Mouse (Mus musculus): ENCODE results near the gene Mctp1.
"Not testable (repeated sequence)": the region's sequence is repeated elsewhere in the genome, so short reads cannot be mapped to it uniquely, and the experiment has no call there.

Mctp1 gene

DNA sequence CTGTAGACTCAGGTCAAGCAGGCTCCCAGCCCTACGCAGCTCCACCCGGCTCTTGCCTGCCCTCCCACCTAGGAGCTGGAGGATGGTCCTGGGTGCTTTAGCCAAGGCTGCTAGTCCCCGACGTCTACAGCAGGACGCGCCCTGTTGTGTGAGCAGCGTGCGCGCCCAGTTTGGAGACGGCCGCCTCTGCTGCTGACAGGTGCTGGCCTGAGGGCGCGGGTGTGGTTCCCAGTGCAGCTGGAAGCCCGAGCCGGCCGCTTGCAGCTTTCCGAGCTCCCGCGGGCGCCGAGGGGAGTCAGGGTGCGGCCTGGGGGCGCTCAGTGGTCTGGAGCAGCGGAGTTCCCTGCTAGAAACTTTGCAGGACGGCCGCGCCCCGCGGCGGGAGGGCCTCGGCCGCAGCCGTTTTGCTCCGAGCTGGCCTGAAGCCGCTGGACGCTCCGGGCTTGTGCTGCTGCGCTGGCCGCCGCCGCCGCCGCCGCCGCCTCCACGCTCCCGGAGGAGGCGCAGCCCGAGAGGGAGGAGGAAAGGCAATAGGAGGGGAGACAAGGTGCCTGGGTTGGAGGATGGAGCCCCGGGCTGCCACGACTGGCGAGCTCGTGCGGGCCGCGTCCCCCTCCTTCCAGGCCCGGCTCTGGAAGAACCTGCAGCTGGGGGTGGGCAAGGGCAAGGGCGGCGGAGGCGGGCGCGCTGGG is at the start of gene Mctp1:
Mctp1 (plus strand) TSS at position 564 of the 692 bp plus-strand sequence.
- DNase-seq (ENCODE audit: low read depth in 2 of 2, low spot score in 2 of 2): no peak

DNA sequence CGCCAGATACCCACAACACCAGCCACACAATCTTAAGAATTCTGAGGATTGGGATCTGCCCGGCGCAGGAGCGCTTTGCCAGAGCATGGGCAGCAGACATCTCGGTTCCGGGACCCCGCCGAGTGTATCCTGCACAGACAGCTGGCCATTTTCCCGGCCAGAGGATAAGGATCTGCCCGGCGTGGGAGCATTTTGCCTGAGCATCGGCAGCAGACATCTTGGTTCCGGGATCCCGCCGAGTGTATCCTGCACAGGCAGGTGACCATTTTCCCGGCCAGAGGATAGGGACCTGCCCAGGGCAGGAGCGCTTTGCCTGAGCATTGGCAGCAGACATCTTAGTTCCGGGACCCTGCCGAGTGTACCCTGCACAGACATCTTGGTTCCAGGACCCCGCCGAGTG is 38.4 kb upstream of the Mctp1 start:
- DNase-seq (ENCODE audit: low read depth in 2 of 2, low spot score in 2 of 2): not testable (repeated sequence)

DNA sequence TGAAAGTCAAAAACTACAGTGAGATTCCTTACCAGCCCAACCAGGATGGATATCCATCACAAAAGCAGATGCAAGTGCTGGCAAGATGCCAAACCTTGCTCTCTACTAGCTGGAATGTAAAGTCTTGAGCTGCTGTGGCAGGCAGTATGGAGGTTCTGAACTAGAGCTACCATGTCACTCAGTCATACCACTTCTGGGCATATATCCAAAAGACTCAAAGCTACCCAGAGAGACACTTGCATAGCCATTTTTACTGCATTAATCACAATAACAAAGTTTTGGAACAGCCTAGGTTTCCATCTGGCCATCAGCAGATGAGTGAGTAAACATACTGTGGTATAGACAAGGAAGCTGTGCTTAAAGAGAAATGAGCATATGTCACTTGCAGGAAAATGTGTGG is 25.6 kb upstream of the Mctp1 start:
- DNase-seq (ENCODE audit: low read depth in 2 of 2, low spot score in 2 of 2): no peak

DNA sequence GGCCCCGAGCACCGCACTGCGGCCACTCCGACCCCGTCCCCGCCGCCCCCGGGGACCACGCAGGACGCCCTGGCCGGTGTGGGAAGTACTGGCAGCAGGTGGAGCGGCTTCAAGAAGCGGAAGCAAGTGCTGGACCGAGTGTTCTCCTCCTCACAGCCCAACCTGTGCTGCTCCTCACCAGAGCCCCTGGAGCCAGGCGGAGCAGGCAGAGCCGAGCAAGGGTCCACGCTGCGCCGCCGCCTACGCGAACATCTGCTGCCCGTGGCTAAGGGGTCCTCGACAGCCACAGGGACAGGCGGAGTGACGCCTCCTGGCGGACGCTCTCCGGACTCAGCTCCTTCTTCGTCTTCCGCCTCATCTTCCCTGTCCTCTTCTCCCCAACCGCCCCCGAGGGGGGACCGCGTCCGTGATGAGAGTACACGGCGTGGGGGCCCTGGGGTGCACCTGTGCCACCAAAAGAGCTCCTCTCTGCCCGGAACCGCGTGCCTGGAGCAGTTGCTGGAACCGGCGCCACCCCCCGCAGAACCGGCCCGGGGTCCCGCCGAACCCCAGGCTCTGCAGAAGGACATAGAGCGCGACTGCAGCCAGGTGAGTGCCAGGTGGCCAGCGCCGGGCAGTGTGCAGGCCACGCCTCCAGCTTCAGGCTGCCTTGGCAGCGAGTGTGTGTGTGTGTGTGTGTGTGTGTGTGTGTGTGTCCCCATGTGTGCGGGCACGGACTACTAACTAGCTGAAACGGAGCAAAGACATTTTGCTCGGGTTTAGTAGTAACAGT is 515 bp downstream of the Mctp1 start:
- no peak for DNase-seq (ENCODE audit: low read depth in 2 of 2, low spot score in 2 of 2)

DNA sequence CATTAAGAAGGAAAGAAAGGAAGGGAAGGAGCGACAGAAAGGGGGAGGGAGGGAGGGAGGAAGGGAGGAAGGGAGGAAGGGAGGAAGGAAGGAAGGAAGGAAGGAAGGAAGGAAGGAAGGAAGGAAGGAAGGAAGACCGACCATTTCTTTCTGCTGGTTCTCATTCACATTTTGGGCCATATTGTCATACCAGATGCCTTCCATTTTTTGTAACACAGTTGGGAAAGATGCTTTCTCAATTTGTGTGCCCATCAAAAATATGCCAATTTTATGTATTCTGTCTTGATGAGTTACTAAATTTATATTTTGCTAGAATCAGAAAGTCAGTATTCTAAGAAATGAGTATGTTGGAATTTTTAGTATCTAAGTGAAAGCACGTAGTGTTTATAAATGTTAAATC is 4.3 kb downstream of the Mctp1 start:
- DNase-seq (ENCODE audit: low read depth in 2 of 2, low spot score in 2 of 2): no peak

DNA sequence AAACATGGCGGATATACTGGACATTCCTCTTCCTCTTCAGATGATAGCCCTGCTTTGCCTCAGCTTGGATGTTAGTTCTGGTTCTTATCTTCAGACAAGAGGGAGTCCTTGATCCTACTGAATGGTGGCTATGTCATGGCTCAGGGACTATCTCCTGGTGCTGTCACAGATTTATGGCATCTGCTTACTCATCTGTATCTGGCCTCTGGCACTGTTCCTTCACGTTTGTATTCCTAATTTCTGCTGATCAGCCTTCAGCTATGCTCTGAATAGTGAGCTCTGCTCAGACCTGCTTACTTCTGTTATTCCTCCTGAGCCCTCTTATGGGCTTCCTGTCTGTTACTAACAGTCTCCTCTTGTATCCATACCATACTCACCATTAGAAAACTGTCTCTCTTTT is 7.6 kb downstream of the Mctp1 start:
- DNase-seq (ENCODE audit: low read depth in 2 of 2, low spot score in 2 of 2): no peak

DNA sequence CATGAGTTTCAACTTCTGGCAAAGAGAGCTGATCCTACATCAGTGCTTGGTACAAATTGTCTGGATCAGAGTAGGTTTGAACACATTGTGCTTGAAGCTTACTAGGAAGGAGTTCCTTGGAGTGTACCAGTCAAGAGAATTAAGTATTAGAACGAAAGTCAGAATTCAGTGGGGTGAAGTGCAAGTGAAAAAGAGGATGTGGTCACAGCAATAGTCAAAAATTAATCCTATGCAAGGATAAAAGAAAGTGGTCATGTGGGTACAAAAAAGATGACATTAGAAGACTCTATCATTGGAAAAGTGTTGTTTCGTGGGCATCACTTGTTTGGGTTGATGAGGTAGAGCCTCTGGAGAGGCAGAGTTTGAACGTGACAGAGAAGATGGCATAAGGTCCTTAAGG is 8.8 kb downstream of the Mctp1 start:
- no peak for DNase-seq (ENCODE audit: low read depth in 2 of 2, low spot score in 2 of 2)

DNA sequence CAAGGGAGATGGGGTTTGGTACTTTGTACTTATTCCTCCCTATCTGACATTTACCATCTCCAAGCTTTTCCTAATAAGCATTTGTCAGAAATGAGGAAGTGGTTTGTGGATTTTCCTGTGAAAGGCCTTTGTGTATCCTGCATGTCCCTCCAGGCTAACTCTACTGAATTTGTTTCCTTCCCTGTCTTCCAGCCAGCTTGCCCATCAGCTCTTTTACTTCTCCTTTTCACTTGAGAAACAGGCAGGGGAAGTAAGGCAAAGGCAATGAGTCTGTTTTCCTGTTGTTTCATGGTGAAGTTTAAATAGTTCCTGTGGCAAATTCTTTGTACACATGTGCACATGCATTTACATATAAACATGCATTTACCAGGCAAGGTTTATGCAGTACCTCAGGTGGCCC is 11.6 kb downstream of the Mctp1 start:
- DNase-seq (ENCODE audit: low read depth in 2 of 2, low spot score in 2 of 2): no peak

DNA sequence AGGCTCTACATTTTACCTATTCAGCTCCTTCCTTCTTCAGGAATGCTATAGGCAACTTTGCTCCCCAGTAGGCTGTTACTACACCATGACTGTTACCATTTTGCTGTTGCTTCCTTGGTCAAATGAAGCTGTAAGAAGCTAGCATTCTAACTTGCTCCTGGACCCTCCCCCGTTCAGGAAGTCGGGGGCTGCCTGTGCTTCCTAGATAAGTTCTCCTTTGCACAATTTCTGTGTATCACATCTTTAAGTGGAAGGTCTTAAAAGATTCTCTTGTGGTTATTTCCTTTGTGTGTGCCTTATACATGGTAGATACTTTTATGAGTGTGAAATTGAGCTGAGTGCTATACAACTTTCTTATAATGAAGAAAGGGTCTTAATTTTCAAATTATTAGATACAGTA is 25.0 kb downstream of the Mctp1 start:
- DNase-seq (ENCODE audit: low read depth in 2 of 2, low spot score in 2 of 2): no peak

DNA sequence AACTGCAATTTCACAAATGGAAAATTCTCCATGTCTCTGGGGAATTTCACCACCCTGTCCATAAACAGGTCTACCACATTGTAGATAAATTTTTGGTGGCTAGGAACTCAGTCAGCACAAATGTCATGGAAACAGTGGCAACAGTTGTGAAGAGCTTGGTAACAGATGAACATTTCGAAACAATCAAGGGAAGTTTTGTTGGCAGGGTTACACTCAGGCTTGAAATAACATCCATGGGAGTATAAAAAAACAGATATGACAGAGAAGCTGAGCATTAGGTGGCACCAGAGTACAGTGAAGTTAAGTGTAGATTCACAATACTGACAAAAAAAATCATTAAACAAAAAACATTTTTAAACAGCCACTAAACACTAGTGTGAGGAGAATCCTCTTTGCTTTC is 26.3 kb downstream of the Mctp1 start:
- no peak for DNase-seq (ENCODE audit: low read depth in 2 of 2, low spot score in 2 of 2)

DNA sequence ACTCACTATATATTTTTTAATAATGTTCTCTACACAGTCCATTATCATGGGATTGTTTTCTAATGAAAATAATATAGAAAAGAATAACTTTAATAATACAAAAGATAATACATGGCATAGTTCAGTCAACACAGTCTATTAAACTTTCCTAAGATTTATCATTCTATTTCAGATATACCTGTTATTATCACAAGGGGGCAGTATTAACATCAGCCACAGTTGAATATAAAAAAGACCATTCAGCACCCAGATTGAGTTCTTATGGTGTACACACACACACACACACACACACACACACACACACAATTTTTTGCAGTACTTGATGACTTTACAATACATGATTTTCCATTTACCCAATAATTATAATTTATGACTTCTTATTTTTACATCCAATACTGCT is 31.0 kb downstream of the Mctp1 start:
- DNase-seq (ENCODE audit: low read depth in 2 of 2, low spot score in 2 of 2): no peak

DNA sequence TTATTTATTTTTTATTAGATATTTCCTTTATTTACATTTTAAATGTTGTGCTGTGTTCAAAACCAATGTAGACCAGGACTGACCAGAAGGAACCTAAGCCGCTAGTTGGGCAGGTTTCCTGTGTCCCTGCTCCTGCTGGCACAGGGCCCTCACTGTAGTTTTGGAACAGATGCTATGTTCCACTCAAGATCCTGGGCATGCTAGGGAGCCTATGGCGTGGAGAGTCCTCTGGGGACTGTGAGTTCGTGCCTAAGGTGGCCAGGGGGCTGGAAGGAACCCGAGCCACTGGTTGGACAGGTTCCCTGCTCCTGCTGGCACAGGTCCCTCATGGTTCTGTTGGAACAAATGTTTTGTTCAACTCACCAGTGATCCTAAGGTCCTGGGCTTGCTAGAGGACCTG is 35.8 kb downstream of the Mctp1 start:
- no peak for DNase-seq (ENCODE audit: low read depth in 2 of 2, low spot score in 2 of 2)

DNA sequence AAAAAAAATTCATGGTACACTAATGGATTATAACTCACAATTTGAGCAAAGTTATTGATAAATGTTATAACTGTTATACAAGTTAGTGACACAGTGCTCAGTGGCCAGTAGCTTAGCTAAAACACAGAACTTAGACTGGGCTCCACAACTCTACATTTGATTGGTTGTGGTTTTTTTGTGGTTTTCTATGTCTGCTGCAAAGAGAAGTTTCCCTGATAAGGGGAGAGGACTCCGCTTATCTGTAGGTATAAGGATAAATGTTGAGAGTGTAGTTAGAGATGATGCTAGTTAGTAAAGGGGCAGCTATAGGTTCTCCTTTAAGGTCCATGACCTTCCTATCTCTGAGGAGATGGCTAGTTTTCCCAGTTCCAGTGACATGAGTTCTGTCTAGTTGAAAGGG is 36.7 kb downstream of the Mctp1 start:
- no peak for DNase-seq (ENCODE audit: low read depth in 2 of 2, low spot score in 2 of 2)

DNA sequence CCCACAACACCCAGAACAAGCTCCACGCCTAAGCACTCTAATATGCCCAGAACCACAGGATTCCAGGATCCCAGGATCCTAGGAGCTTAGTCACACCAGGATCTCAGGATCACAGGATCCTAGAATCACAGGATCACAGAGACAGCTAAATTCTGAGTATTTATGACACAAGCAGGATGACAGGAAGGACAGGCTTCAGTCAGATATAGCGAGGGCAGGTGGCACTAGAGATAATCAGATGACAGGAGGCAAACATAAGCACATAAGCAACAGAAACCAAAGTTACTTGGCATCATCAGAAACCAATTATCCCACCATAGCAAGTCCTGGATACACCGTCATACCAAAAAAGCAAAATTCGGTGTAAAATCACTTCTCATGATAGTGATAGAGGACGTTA is 37.8 kb downstream of the Mctp1 start:
- DNase-seq (ENCODE audit: low read depth in 2 of 2, low spot score in 2 of 2): no peak

DNA sequence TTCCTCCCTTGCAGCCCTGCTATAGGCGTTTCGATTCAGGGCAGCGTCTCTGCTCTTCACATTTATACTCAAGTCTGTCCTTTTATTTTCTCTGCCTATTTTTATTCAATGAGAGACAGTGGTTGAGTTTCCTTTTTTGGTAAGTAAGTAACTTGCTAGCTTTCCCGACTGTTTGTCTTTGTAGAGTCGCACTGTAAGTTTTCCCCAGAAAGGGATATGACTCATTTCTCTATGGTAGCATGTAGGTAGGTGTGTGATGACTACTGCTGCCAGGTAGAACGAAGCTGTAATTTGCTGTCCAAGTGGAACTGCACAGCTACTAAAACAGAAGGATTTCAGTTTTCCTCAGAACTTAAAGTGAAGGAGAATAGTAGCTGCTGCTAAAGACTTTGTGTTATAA is 45.1 kb downstream of the Mctp1 start:
- no peak for DNase-seq (ENCODE audit: low read depth in 2 of 2, low spot score in 2 of 2)

DNA sequence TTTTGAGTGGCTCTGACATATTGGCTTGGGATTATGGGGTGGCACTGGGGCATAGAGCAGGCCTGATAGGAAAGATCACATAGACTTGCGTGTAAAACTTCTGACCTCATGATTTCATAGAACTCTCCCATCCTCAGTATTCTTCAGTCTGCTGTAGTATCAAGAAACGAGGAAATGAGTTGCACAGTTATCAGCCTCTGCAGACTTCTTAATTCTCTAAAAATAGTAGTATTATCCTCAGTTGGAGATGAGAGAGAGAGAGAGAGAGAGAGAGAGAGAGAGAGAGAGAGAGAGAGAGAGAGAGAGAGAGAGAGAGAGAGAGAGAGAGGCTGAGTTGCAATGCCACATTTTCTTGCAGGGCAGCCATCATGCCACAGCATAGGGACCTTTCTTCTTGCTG is 45.6 kb downstream of the Mctp1 start:
- no peak for DNase-seq (ENCODE audit: low read depth in 2 of 2, low spot score in 2 of 2)

DNA sequence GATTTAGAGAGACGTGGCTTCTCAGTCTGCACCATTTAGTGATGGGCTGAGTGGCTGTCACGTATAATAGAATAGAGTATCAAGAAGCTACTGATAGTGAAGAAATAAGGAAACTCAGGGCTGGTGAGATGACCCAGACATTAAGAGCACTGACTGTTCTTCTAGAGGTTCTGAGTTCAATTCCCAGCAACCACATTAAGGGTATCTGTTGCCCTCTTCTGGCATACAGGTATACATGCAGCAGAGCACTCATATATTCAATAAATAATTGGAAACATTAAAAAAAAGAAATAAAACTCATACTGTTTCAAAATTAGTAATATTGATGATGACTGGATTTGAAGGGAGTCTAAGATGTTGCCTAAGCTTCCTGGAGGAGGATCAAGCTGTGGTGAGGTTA is 47.6 kb downstream of the Mctp1 start:
- no peak for DNase-seq (ENCODE audit: low read depth in 2 of 2, low spot score in 2 of 2)

DNA sequence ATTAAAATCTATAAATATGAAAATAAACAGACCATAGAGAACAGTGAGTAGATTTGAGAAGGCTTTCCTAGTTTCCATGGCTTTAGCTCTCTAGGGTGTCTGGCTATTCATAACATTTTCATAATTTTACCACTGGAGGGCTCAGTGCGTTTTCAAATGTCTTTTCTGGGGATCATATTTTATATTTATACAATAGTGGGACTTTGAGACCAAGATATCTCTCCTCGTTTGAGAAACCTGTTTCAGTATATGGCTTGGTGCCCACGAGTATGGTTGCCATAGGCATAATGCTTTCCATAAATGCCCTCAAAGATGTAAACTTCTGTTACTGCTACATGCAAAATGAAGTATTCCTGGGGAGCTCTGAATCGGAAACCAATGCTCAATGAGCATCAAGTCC is 49.1 kb downstream of the Mctp1 start:
- no peak for DNase-seq (ENCODE audit: low read depth in 2 of 2, low spot score in 2 of 2)

DNA sequence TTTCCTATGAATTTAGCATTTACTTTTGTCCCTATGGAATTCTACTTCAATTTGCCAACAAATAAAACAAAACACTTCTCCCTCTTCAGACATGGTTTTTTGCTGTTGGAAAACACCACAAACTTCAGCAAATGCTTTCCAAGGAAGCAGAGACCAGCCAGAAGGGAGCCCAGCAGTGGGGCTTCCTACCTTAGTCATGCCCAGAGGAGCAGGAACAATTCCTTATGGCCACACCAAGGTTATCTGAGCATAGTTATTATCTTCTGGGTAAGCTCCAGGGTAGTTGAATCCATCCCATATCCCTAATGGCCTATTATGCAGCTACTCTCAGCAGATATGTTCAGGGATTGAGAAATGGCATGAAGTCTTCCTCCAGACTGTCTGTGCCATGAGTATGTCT is 52.1 kb downstream of the Mctp1 start:
- no peak for DNase-seq (ENCODE audit: low read depth in 2 of 2, low spot score in 2 of 2)

DNA sequence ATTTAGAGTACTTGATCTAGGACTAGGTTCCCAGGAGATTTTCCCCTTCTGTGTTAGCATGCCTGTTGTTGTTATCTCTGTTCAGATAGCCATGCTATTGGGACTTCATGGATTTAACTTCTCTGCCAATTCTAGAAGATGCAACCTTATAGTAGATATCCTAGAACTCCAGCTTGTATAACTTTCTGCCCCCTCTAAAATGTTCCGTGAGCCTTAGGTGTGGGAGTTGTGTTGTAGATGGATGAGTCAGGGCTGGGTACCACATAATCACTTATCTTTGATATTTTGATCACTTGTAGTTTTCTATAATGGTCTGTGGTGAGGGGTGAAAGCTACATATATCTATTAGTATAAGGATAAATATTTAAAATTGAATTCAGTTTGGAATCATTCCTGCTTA is 54.4 kb downstream of the Mctp1 start:
- DNase-seq (ENCODE audit: low read depth in 2 of 2, low spot score in 2 of 2): no peak

DNA sequence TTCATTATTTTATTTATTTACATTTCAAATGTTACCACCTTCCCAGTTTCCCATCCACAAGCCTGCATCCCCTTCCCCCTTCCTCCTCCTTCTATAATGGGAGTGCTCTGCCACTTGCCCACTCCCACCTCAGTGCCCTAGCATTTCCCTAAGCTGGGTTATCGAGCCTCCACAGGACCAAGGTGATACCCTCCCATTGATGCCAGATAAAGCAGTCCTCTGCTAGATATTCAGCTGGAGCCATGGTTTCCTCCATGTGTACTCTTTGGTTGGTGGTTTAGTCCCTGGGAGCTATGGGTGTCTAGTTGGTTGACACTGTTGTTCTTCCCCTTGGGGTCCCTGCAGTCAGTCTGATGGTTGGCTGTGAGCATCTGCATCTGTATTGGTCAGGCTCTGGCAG is 61.7 kb downstream of the Mctp1 start:
- no peak for DNase-seq (ENCODE audit: low read depth in 2 of 2, low spot score in 2 of 2)

DNA sequence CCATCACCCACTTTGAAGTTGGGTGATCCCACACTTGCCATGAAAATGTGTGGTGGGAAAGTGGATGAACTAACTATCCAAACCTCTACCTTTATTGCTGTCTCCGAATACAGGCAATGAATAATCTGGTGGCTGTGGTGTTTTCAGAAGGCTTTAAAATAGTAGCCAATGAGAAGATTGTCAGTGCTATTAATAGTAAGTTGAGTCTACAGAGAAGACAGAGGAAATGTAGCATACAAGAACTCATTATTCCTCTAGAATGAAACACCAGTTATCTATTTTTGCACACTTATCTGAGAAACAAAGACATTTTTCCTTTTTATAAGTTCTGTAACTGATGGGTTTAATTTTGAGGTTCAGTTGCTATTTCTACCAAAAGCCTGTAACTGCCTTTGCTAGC is 63.2 kb downstream of the Mctp1 start:
- DNase-seq (ENCODE audit: low read depth in 2 of 2, low spot score in 2 of 2): no peak

DNA sequence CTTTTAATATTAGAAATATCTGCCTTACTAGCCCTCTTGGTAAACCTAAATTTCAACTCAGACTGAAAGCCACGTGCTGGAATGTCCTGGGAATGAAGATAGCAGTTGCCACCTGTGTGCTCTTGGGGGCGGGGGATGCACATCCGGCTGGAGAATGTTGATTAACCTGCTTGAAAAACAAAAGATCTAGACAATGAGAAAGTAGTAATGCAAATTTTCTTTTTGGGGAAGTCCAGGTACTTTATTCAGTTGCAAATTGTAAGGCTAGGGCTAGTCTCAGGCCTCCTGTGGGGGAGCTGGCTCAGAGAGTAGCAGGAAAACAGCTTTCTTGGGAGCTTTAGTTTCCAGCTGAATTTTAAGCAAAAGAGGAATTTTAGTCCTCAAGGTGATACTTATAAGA is 67.2 kb downstream of the Mctp1 start:
- DNase-seq (ENCODE audit: low read depth in 2 of 2, low spot score in 2 of 2): not testable (repeated sequence)
